Mouse (Mus musculus) heart, embryonic 16.5 days (tissue): ENCODE results near the gene Plekhb1. TPM values are rescaled to one million over a fixed set of nuclear protein-coding genes. Genes with fewer than 3 reads are reported as not detected.

Experiments used
- ATAC-seq: fragments of 200-750 bp; cut with Nextera tagmentation; replicated peaks from 2 replicates; pipeline ENCODE4 v1.8.0; 2017; ENCODE audit warnings: moderate number of reproducible peaks; ENCODE audit not compliant: insufficient read depth, low FRiP score; ENCODE audit errors: extremely low read depth
- H3K27ac ChIP-seq: fragments of 300-500 bp; sonication (generic); 2 replicates; pipeline ENCODE4 v1.5.1; 2014; ENCODE audit warnings: mild to moderate bottlenecking, low read length, control low read depth, moderate library complexity
- H3K27me3 ChIP-seq: fragments of 300-500 bp; sonication (generic); 2 replicates; pipeline ENCODE4 v1.6.1; 2014; ENCODE audit warnings: low read length, mixed read lengths; ENCODE audit not compliant: control insufficient read depth, insufficient read depth
- H3K36me3 ChIP-seq: fragments of 300-500 bp; sonication (generic); 2 replicates; pipeline ENCODE4 v1.6.1; 2014; ENCODE audit not compliant: control insufficient read depth, insufficient read depth
- H3K4me1 ChIP-seq: fragments of 300-500 bp; sonication (generic); 2 replicates; pipeline ENCODE4 v1.6.1; 2014; ENCODE audit warnings: low read length, mixed read lengths; ENCODE audit not compliant: control insufficient read depth, insufficient read depth
- H3K4me2 ChIP-seq: fragments of 300-500 bp; sonication (generic); 2 replicates; pipeline ENCODE4 v1.6.1; 2014; ENCODE audit warnings: low read depth, mild to moderate bottlenecking, control low read depth, low read length
- H3K4me3 ChIP-seq: fragments of 300-500 bp; sonication (generic); 2 replicates; pipeline ENCODE4 v1.5.1; 2014; ENCODE audit warnings: mild to moderate bottlenecking, control low read depth, low read length
- H3K9ac ChIP-seq: fragments of 300-500 bp; sonication (generic); 2 replicates; pipeline ENCODE4 v1.6.1; 2014; ENCODE audit warnings: low read length, control low read depth
- H3K9me3 ChIP-seq: fragments of 300-500 bp; sonication (generic); replicated peaks from 2 replicates; pipeline ENCODE4 v1.6.1; 2016; ENCODE audit warnings: low read length; ENCODE audit not compliant: control insufficient read depth
- WGBS: fragments of 180-500 bp; shearing (Covaris S2); extraction: QIAGEN DNeasy Blood & Tissue Kit; methylation state at CpG from one replicate; pipeline ENCODE4 v1.1.7; 2014; 5-methylcytosine and 5-hydroxymethylcytosine counted together
- polyA plus RNA-seq: library from polyadenylated mRNA; unstranded; fragments of >200 nt; fragmentation: Nextera tagmentation; extraction: Ambion mirVana; gene quantifications from 2 replicates; pipeline ENCODE4 v1.2.1, GENCODE M21; 2015

The Plekhb1 gene
- polyA plus RNA-seq, 1 experiment from 2014 or later: 2.7 TPM

- Histone ChIP-seq H3K4me1 (peaks cover 13% of the 10 kb centered on the region; the same call in 1 of the 2 replicates), H3K36me3 (no peaks in the 10 kb centered on the region), H3K27ac (no peak overlapping the region), H3K27me3 (no peaks in the 10 kb centered on the region), H3K4me3 (peak overlapping the region; percentile 15), H3K9ac (peak overlapping the region; percentile 5; the same call in 1 of the 2 replicates), H3K4me2 (peak overlapping the region; percentile 48), H3K9me3 (no peaks in the 10 kb centered on the region)
- WGBS: 2% methylated on average over 13 of the region's 13 CpGs
- peak; percentile 88 for ATAC-seq
Measured at GRCm38 (mm10) chr7:100663190-100663589, 976 bp upstream of the Plekhb1 start.

- 82% methylated on average over 7 of the region's 7 CpGs for WGBS
- H3K9me3 ChIP-seq: no peaks in the 10 kb centered on the region
- H3K27ac ChIP-seq: no peak overlapping the region
- H3K4me1 ChIP-seq: peaks cover 13% of the 10 kb centered on the region; the same call in 1 of the 2 replicates
- no peak for ATAC-seq
- no peak overlapping the region for H3K9ac ChIP-seq
- H3K27me3 ChIP-seq: no peaks in the 10 kb centered on the region
- no peak overlapping the region for H3K4me2 ChIP-seq
- no peaks in the 10 kb centered on the region for H3K36me3 ChIP-seq
- H3K4me3 ChIP-seq: no peak overlapping the region
Measured at GRCm38 (mm10) chr7:100661264-100661663, 950 bp downstream of the Plekhb1 start.

GRCm38 (mm10) chr7:100658093-100658578, 4.1 kb downstream of the Plekhb1 start:
- Histone ChIP-seq H3K27ac (no peak overlapping the region), H3K36me3 (no peaks in the 10 kb centered on the region), H3K4me3 (no peak overlapping the region), H3K27me3 (no peaks in the 10 kb centered on the region), H3K4me1 (peaks cover 3% of the 10 kb centered on the region; the same call in 1 of the 2 replicates), H3K4me2 (peak overlapping the region; percentile 45; the same call in 1 of the 2 replicates), H3K9me3 (no peaks in the 10 kb centered on the region), H3K9ac (no peak overlapping the region)
- whole genome bisulfite sequencing: 33% methylated on average over 18 of the region's 18 CpGs
- no peak for ATAC-seq

- Histone ChIP-seq H3K4me1 (no peaks in the 10 kb centered on the region), H3K4me2 (no peak overlapping the region), H3K36me3 (no peaks in the 10 kb centered on the region), H3K9ac (no peak overlapping the region), H3K9me3 (no peaks in the 10 kb centered on the region), H3K27ac (no peak overlapping the region), H3K27me3 (no peaks in the 10 kb centered on the region), H3K4me3 (no peak overlapping the region)
- ATAC-seq: no peak
- WGBS: 39% methylated on average over 5 of the region's 5 CpGs
Measured at GRCm38 (mm10) chr7:100656739-100657138, 5.5 kb downstream of the Plekhb1 start.

- ATAC-seq: no peak
- Histone ChIP-seq H3K4me1 (0 out of 2 replicates have a peak, but pooled peaks cover 2% of the 10 kb centered on the region), H3K4me3 (no peak overlapping the region), H3K36me3 (no peaks in the 10 kb centered on the region), H3K9ac (no peak overlapping the region), H3K9me3 (no peaks in the 10 kb centered on the region), H3K27ac (no peak overlapping the region), H3K27me3 (no peaks in the 10 kb centered on the region), H3K4me2 (no peak overlapping the region)
- WGBS: 80% methylated on average over 8 of the region's 8 CpGs
Measured at GRCm38 (mm10) chr7:100654441-100654840, 7.8 kb downstream of the Plekhb1 start.

- no peaks in the 10 kb centered on the region for H3K9me3 ChIP-seq
- no peak overlapping the region for H3K9ac ChIP-seq
- WGBS: 79% methylated on average over 9 of the region's 9 CpGs
- H3K4me3 ChIP-seq: no peak overlapping the region
- H3K4me1 ChIP-seq: 0 out of 2 replicates have a peak, but pooled peaks cover 2% of the 10 kb centered on the region
- H3K36me3 ChIP-seq: no peaks in the 10 kb centered on the region
- ATAC-seq: no peak
- H3K4me2 ChIP-seq: no peak overlapping the region
- H3K27me3 ChIP-seq: no peaks in the 10 kb centered on the region
- H3K27ac ChIP-seq: no peak overlapping the region
Measured at GRCm38 (mm10) chr7:100653480-100654266, 8.5 kb downstream of the Plekhb1 start.

GRCm38 (mm10) chr7:100651011-100651410, 11.2 kb downstream of the Plekhb1 start:
- Histone ChIP-seq H3K27me3 (no peaks in the 10 kb centered on the region), H3K4me2 (no peak overlapping the region), H3K27ac (no peak overlapping the region), H3K9ac (no peak overlapping the region), H3K4me1 (0 out of 2 replicates have a peak, but pooled peaks cover 2% of the 10 kb centered on the region), H3K4me3 (no peak overlapping the region), H3K9me3 (no peaks in the 10 kb centered on the region), H3K36me3 (no peaks in the 10 kb centered on the region)
- no peak for ATAC-seq
- 52% methylated on average over 4 of the region's 4 CpGs for WGBS

GRCm38 (mm10) chr7:100650421-100650820, 11.8 kb downstream of the Plekhb1 start:
- no peak for ATAC-seq
- no peak overlapping the region for H3K4me2 ChIP-seq

GRCm38 (mm10) chr7:100649826-100650225, 12.4 kb downstream of the Plekhb1 start:
- Histone ChIP-seq H3K4me3 (no peak overlapping the region), H3K9ac (no peak overlapping the region), H3K4me1 (0 out of 2 replicates have a peak, but pooled peaks cover 2% of the 10 kb centered on the region), H3K27me3 (no peaks in the 10 kb centered on the region), H3K36me3 (no peaks in the 10 kb centered on the region), H3K4me2 (no peak overlapping the region), H3K27ac (no peak overlapping the region), H3K9me3 (no peaks in the 10 kb centered on the region)
- no peak for ATAC-seq
- 82% methylated on average over 8 of the region's 8 CpGs for WGBS

More at GRCm38 (mm10) chr7:100650421-100650820, 11.8 kb downstream of the Plekhb1 start:
- 73% methylated on average over 6 of the region's 6 CpGs for WGBS
- Histone ChIP-seq H3K4me1 (0 out of 2 replicates have a peak, but pooled peaks cover 2% of the 10 kb centered on the region), H3K36me3 (no peaks in the 10 kb centered on the region), H3K4me3 (no peak overlapping the region), H3K27me3 (no peaks in the 10 kb centered on the region), H3K9me3 (no peaks in the 10 kb centered on the region), H3K27ac (no peak overlapping the region), H3K9ac (no peak overlapping the region)
